Mouse (Mus musculus) cerebellum, adult 9-10 months (tissue): ENCODE results near the gene Fam129c.
A peak's percentile ranks its signal among the peaks of the same experiment; 100 is the strongest.

Source experiments
- DNase-seq: peaks from one replicate; pipeline ENCODE4 v3.0.0; 2022

The Fam129c gene

DNA sequence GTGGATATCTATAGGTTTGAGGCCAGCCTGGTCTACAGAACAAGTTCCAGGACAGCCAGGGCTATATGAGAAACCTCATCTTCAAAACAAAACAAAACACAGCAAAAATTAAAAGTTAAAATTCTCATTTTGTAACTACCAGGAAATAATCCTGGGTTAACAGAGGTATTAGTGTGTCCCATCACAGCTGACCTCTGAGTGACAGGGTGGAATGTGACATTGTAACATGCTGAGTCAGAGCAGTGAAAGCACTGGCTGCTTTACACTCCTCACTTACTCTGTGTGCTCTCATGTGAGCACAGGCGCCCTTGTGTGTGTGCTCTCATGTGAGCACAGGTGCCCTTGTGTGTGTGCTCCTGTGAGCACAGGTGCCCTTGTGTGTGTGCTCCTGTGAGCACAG is 22.4 kb upstream of the Fam129c start:
- no peak for DNase-seq

DNA sequence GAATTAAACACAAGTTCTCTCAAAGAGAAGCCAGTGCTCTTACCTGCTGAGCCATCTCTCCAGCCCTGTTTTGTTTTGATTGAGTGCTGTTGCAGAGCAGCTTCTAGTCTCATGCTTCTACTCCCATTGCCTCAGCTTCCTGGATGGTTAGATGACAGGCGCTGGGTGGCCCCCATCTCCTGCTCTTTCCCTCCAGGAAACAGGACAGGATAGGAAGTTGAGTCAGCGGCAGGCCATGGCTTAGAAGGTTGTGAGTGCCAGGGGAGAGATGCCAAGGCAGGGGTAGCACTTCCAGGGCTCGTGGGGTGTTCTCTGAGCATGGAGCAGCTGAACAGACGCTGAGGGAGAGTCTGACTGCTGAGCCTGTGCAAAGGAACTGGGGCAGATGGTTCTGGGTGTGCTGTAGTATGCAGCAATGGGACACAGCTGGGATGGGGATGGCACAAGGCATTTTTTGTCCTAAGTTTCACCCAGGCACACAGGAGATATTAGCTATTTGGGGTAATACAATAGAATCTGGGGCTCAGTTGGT is 19.5 kb upstream of the Fam129c start:
- no peak for DNase-seq

DNA sequence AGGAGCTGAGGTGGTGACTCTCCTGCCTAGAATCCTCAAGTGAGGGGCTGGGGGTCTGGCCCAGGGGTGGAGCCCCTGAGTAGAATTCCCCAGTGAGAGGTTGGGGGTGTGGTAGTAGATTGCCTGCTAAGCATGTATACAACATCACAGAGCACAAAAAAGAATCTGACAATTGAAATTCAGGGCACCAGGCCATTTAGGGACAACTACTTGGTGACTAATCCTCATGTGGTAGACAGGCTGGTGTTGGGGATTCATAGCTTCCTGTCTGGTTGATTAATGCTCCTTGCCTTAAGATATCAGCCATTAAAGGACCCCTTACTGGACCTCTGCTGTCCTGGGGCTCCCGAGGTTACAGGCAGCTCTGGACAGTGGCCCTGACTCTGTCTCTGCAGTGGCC is 18.4 kb upstream of the Fam129c start:
- DNase-seq: no peak

DNA sequence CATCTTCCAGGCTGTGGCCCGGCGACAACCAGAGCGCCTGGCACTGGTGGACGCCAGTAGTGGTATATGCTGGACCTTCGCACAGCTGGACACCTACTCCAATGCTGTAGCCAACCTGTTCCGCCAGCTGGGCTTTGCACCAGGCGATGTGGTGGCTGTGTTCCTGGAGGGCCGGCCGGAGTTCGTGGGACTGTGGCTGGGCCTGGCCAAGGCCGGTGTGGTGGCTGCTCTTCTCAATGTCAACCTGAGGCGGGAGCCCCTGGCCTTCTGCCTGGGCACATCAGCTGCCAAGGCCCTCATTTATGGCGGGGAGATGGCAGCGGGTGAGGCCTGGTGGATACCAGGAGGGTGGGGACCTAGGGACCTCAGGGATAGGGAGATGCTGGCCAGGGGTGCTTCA is 18.0 kb upstream of the Fam129c start:
- DNase-seq: no peak

DNA sequence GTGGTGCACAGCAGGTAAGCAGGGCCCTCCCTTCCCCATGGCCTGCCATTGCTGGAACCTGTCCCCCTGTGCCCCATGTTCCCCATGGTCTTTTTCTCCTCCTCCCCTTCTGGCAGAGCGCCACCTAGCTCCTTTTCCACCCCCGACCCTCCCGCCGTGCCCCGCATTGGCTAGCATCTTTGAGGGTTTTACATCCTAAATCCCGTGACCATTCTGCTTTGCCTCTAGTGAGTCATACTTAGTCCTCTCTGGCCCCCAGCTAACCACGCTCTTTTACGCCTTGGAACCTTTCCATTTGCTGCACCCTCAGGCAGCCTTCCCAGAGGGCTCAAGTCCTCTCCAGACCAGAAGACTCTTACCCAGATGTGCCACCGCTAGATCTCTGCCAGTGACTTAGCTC is 17.2 kb upstream of the Fam129c start:
- no peak for DNase-seq

DNA sequence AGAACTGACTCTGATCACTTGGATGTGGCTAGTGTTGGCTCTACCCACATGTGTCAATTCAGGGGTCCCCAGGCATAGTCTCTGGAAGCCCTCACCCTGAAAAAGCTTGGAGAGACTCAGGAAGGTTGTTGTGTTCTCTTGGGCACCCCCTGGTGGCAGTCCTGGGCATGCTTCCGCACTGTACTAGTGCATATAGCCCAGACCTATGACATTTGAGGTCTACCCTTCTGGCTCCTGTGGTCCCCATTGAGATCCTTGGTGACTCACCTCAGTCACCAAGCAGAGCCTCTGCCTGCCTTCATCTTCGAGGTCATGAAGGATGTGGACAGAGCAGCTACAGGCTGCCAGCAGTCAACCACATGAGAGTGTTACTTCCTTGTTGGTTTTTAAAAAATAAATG is 10.6 kb upstream of the Fam129c start:
- DNase-seq: no peak

DNA sequence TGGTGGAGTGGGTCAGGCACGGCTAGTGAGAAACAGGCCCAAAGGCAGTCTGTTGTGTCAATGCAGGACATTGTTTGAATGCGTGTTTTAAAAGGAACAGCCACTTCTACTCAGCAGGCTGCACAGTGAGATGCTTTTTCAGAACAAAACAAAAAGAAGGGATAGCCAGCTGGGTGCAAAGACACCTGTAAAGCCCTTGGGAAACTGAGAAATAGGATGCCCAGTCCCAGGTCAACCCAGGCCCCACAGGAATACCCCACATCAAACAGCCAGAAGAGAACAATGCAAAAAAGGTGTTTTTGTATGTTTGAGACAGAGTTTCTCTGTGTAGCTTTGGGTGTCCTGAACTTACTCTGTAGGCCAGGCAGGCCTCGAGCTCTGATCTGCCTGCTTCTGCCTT is 8.7 kb upstream of the Fam129c start:
- DNase-seq: no peak

DNA sequence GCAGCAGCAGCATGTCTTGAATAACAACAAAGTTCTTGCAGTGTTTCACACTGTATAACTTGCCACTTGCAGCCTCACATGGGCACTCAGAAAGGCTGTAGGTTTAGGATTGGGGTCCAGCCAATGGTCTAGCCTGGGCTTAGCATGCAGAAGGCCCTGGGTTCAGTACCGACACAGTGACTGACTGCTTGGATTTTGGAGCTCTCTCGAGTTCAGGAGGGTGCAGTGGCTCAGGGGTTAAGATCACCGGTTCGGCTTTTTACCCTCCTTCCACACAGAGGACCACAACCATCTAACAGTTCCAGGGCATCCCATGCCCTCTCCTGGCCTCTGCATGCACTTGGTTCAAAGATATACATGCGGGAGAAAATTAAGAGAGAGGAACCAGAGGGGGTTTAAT is 6.4 kb upstream of the Fam129c start:
- no peak for DNase-seq

DNA sequence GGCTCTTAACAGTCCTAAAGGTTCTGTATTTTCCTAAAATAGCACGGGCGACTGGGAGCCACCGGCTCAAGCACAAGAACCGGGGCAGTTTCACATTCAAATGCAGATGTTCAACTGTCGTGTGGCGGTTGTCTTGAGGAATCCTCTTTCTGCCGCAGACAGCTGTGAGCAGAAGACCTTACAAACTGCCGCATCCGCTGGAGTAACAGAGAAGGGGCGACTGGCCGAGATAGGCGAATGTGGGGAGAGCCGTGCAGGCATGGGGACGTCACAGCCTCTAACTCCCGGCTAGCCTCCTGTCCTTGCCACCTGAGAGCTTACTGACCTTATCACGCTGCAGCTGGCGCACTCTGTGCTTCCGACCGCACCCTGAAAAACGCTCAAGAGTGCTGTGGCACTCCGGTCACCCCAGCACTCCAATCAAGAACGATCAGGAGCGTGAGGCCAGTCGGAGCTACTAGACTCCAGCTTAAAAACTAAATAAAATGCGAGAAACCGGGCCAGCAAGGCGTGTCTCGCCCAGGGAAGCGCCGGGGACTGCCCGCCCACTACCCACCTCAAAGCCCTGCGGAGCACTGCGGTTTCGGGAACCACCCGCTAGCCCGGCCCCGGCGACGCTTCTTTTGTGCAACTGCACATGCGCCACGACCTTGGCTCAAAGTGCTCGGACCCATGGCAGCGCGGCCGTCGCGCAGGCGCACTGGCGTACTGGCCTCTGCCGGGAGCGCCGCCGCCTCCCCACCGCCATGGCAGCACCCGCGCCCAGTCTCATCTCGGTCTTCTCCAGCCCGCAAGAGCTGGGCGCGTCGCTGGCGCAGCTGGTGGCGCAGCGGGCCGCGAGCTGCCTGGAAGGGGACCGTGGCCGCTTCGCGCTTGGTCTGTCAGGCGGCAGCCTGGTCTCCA is 5.7 kb upstream of the Fam129c start, which contains the start of gene Pgls:
TSS of gene Pgls (plus strand) at position 706 of the 903 bp plus-strand sequence.
- peak; percentile 96 for DNase-seq

DNA sequence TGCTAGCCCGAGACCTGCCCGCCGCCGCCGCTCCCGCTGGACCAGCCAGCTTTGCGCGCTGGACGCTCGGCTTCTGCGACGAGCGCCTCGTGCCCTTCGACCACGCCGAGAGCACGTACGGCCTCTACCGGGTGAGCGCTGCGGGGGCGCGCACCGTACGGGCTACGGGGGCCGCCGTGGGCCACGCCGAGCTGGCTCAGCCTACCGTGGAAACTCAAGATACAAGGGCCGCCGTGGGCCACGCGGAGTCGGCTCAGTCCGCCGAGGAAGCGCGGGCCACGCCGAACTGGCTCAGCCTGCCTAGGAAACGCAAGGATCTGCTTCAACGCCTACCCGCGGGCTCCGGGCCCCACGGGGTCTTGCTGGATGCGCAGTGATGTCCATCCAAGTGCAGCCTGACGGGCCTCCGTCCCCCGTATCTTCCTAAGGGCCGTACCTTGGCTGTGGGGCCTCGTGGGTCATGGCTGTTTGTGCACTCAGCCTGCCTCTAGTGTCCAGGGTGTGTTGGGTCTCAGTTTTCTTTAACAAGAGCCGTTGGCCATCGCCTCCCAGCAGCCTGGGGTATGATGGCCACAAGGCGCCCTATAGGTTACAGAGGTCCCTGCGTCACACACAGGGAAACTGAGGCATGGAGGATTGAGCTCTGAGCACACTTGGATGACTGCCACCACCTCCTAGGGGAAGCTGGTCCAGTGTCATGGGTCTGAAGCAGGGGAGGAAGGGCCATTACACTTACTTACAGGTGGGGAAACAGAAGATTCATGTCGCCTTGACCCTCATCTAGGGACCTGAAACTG is 4.9 kb upstream of the Fam129c start:
- peak; percentile 92 for DNase-seq

DNA sequence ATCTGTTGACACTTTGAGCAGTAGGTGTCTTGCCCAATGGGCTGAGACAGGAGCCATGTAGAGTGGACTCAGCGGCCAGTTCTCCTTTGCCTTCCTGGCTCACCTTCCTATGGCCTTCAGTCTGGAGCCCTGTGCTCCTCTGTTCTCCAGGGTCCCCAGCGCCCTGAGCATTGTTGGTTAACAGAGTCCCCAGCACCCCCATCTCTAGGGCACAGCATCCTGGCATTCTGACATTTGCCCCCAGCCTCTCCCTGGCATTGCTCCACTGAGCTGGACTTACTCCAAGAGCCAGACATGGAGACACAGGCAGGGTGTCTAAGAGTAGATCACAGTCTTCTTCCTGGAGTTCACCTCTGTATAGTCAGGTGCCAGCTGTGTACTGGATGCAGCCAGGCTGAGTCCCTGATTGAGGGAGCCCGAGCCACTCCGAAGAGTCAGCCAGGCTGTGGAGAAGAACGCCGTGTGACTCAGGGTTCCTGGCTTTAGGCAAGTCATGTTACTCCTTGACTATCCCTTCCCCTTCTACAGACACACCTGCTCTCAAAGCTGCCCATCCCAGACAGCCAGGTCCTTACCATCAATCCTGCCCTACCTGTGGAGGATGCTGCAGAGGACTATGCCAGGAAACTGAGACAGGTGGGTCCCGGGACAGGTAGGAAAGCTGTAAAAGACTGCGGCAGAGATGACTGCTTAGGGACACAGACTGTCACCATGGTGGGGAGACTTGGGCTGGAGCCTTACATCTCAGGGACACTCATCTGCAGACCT is 3.7 kb upstream of the Fam129c start:
- no peak for DNase-seq

DNA sequence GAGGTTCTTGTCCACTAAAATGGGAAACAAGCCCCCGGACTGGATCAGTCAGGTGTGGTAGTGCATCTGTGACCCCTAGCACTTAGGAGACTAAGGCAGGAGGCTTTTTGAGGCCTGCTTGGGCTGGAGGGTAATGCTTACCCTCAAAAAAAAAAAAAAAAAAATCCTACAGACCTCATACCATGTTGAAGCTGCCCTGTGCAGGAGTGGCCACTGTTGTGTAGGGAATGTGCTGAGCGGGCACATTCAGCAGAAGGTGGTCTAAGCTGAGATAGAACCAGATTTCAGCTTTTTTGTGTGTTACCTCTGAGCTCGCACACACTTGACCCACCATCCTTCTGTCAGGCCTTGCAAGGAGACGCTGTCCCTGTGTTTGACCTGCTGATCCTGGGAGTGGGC is 3.1 kb upstream of the Fam129c start:
- no peak for DNase-seq

DNA sequence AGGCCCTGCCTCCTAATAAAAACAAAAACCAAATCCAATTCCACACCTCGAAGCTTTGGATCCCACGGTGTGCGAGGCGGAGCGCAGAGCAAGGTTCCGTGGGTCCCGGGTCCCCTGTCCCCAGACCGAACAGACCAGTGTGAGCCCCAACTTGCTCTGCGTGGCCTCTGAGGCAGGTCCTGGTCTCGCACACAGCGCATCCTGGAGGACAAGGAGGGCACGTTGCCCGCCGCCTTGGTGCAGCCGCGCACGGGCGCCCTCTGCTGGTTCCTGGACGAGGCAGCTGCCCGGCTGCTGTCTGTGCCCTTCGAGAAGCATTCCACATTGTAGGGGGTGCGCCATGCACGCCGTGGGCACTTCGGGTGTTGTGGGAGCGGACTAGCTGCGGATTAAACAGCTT is 1.6 kb upstream of the Fam129c start:
- peak; percentile 92 for DNase-seq

DNA sequence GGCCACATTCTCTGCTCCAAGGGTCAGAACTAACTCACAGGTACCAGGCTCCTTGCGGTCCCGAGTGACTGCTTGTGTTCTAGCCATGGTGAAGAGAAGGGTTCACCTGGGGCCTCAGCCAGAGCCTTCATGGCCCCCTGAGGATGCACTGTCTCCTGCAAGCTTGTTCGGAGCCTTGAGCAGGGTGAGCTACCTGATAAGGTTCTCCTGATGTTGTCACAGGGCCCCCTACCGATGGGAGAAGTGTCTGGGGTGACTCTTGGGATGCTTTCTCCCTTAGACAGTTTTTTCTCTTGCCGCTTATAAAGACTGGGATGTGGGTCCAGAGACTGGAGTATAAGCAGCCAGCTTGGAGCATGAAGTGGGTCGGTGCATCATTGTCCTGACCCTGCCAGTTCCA is 1.1 kb upstream of the Fam129c start:
- DNase-seq: no peak

DNA sequence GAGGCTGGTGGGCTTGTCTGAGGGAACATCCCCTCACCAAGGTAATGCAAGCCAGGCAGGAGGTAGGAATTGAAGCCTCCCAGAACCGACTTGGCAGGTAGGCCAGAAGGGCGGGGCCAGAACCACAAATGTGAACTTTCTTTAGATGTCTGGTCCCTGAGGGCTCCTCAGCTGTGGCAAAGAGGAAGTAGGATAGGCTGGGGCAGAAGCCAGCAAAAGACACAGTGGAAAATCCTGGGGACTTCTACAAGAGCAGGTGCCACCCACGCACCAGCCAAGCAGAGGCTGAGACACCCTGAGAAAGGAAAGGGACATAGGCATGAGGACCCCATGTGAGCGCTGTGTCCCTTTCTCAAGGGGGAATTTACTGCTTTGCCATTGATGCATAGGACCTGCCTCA is 650 bp upstream of the Fam129c start:
- no peak for DNase-seq

DNA sequence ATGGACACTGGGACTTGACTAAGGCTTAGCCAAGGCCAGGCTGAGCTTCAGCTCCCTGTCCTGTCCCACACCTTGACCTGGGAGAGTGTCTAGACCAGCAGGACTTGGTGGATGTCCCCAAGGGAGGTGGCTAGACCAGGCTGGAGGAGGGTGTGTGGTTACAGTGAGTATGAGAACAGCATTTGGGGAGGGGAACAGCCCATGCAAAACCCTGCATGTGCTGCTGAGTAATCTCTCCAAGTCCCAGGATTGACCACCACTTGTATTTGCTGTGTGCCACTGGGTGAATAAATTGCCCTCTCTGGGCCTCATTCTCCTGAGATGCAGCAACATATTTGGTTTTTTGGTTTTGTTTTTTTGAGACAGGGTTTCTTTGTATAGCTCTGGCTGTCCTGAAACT is 927 bp downstream of the Fam129c start:
- no peak for DNase-seq

DNA sequence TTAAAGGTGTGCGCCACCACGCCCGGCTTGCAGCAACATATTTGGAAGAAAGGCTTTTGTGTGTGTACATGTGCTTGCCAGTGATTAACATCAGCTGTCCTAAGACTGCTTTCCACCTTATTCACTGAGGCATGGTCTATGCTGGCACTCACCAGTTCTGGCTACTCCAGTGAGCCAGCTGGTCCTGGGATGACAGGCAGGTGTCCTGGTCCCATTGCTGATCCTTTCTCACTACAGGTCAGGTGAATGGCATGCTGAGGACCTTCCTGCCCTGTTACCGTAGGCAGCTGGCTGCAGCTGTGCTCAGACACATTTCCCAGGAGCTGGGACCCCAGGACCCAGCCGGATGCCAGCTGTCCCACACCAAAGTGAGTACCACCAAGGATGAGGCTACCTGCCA is 1.4 kb downstream of the Fam129c start:
- no peak for DNase-seq

DNA sequence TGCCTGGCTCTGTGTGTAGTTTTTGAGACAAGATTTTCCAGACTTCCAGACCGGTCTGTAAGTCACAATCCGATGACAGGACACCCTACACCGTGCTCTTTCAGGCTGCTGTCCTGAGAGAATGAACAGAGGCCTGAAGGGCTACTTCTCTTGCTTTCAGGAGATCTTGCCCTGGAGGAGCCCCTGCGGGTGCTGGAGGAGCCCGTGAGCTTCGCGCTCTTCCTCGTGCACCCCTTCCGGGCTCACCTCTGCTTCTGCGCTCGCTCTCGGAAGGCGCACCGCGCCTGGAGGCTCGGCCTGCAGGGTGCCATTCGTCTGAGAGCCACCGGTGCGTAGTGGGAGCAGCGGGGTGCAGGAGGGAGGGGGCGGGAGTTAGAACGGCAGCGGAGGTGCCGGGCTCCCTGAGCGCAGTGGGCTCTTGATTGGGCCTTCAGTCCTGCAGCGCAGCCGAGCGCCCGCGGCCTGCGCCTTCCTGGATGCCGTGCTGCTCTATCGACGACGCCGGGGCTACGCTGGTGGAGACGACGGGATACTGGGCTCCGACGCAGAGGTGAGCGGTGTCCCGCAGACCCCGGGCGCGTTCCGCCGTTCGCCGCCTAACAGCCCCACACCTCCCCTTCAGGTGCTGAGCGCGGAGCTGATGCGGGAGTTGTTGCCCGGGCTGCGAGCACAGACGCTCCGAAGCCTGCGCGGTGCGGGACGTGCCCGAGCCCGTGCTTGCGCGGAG is 4.7 kb downstream of the Fam129c start:
- DNase-seq: no peak

DNA sequence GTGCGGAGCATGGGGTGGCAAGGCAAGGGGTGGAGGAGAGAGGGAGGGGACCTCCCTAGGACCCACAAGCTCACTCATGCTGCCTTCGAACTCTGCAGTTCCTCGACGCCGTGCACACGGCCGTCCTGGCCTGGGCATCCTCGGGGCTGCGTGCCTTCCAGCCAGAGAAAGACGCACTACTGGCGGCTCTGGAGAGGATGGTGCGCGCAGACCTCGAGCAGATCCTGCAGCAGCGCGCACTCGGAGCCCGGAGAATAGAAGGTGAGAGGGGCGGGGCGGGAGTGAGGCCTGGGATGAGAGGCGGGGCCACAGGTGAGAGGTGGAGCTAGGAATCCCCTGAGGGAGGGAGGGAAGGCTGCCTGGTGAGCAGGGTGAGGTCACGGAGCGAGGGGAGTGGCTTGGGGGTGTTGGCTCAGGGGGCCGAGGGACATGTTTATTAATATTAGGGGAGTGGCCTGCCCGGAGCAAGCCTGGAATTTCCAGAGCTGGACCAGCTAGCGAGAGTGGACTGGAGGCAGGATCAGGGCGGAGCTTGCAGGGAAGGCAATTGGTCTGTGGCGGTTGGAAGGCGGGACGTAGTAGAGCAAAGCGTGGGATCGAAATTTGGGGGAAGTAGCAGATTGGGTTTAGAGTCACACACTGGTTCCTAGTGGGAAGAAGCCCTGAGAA is 5.4 kb downstream of the Fam129c start:
- DNase-seq: no peak

DNA sequence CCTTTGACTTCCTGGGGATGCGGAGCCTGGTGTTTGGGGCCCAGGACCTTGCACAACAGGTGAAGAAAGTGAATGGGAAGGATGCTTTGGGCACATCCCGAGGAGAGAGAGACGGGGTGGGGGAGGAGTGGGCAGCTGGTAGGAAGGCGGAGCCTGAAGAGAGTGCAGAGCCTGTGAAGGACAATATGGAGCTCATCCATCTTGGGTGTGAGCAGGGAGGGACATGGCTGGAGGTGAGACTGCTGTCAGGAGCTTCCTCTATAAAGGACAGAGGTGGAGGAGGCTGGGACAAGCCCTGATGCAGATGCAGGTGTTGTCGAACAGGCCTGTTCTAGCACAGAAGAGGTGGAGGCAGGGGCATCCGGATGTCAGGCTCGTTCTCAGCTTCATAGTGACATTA is 6.6 kb downstream of the Fam129c start:
- DNase-seq: no peak

DNA sequence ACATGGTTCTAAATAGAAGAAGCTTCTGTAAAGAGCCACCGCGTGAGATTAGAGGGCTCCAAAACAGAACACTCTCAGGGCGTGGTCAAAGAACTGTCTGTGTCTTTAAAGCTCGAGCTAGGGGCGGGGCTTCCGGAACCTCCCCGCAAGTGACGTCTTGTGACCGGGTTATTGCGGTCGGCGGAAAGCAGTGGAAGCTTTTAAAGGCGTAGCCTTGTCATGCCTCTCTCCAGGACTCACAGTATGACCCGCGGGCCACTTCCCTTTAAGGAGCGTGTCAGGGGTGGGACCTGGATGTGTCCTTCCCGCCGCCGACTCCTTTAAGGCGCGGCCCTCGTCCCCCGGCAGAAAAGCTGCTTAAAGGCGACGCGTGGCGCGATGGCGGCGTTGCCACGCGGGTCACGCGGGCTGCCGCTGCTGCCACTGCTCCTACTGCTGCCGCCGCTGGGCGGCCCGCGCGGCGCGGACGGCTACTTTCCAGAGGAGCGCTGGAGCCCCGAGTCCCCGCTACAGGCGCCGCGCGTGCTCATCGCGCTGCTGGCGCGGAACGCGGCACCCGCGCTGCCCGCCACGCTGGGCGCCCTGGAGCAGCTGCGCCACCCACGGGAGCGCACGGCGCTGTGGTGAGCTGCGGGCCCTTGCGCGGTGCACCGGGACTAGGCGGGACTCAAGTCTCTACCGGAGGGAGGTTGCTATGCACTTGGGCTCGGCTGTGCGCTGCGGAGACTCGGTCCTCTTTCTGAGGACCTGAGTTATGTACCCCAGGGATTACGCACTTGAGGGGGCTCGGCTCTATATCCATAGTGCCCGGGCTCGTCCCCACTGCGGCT is 13.6 kb downstream of the Fam129c start, which contains the start of gene Colgalt1:
TSS of gene Colgalt1 (plus strand) at position 177 of the 830 bp plus-strand sequence.
- DNase-seq: peak; percentile 99
